Mouse (Mus musculus) retina, postnatal 7 days (tissue): ENCODE data around the gene Rnf220.
A peak's percentile ranks its signal among the peaks of the same experiment; 100 is the strongest.

ENCODE experiments used
- DNase-seq: peaks from one replicate; pipeline ENCODE4 v3.0.0-alpha.2; 2012; ENCODE audit warnings: low read depth, low spot score

Gene Rnf220

DNA sequence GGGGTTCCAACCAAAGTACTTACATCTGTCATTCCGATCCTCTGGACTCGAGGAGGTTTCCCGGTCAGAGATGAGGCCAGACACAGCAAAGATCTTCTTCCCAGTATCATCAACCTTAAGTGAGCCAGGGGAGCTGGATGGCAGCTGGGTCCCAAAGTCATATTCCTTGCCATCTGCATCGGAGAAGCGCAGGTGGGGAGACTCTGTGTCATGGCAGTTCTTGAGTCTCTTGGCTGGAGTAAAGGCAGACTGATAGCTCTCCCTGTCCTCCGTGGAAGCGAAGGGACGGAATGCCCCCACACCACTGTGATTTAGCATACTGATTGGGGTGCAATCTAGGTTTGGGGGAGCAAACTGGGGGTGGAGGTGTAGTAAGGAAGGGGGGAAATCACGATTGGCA, 7.3 kb downstream of the Rnf220 start:
- DNase-seq, result no peak

DNA sequence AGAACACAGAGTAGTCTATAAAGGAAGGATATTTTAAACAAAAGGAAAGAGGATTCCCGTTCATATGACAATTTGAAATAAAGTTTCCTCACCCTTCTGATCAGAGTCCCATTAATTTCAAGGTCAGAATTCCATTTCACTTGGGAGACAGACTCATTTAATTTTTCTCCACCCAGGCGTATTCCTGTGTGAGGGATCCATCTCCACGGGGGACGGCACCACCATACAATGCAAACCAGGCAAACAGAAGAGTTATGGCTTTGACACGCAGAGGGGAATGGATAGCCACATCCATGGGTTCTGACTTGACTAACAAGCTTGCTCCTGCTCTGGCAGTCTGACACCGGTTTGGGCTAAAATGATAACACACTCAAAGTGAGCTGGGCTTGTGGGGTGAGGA, 9.4 kb downstream of the Rnf220 start:
- no peak for DNase-seq

- DNase-seq, result no peak
These were observed 10.7 kb downstream of the Rnf220 start for GRCm38 (mm10) chr4:117486188-117486587.

GRCm38 (mm10) chr4:117485045-117485780, 11.6 kb downstream of the Rnf220 start:
- DNase-seq, result no peak

DNA sequence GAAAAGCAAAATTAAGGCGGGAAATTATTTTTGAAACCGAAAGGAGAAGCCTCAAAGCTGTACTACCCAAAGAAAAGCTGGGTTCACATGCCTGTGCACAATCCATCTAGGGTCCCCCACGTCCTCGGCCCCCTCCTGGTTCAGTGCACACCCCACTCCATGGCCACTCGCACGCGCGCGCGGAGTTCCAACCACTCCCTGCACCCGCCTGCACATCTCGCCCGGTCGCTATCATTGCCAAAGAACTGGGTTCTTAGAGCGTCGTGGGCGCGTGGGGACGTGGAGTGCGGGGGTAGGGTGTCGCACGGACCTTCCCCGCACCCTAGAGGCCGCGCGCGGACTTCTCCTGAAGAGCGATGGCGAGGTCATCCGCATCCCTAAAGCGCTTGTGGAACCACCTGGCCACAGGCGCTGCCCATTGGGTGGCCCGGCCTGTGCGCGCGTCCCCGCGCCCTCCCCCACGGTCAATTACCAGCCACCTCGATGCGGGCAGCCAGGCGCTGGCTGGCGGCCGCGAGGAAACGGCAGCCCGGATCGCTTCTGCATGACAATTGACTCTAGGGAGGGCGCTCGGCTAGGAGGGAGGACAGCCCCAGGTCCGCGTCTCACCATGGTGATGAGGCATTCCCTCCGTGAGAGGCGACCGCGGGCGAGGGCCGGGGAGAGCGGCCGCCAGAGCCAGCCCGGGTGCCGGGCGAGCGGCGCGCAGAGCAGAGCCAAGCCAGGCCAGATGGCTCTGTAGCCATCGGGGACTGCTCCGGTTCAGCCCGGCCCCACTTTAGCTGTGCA, 12.4 kb downstream of the Rnf220 start:
- no peak for DNase-seq

DNA sequence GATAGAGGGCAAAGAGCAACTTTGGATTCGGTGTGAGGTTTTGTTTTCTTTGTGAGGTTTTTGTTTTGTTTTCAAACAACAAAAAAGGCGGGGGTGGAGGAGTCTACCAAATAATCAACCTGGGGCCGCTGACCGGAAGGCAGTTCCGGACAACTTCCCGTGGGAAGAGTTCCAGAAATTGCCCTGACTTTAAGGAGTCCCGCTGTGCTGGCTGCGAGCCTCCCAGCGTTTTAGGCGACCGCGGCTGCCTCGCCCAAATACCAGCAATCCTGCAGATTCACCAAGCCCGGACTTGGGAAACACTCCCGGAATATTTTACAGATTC, 13.0 kb downstream of the Rnf220 start:
- no peak for DNase-seq

DNA sequence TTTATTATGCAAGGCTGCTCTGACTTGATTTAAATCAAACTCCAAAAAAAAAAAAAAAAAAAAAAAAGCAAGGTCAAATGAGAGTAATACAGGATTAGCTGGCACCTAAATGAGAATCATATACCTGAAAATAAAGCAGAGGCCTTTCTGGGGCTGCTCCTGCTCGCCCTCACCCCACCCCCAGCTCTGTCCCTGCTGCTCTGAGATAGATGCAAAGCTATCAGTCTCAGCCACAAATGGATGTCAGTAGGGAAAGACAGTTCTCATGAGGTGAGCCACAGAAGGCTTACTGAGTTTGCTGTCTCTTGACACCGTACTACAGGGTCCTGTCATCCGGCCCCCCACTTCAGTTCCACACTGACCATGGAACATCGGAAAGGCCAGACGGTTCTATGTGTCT, 14.7 kb downstream of the Rnf220 start:
- no peak for DNase-seq

GRCm38 (mm10) chr4:117480611-117481445, 16.0 kb downstream of the Rnf220 start:
- DNase-seq, result no peak

DNA sequence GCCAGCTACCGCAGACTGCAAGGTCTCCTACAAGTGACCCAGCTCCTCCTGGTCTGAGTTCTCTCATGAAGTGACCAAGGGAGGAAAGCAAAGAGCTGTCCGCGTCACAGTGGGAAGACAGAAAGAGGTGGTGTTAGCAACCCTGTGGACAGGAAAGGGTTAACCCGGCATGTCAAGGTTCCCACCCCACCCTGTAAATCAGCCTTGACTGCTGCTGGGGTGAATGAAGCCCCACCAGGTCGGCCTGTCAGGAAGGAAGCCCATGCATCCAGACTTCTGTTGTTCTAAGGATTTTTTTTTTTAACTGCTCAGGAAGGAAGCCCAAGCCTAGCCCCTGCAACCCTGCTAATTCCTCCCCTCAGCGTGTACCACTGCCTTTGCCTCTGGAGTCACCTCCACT, 16.9 kb downstream of the Rnf220 start:
- DNase-seq, result no peak

- DNase-seq, result no peak
These were observed 18.7 kb downstream of the Rnf220 start for GRCm38 (mm10) chr4:117478101-117478673.

GRCm38 (mm10) chr4:117477401-117477800, 19.5 kb downstream of the Rnf220 start:
- DNase-seq, result no peak

DNA sequence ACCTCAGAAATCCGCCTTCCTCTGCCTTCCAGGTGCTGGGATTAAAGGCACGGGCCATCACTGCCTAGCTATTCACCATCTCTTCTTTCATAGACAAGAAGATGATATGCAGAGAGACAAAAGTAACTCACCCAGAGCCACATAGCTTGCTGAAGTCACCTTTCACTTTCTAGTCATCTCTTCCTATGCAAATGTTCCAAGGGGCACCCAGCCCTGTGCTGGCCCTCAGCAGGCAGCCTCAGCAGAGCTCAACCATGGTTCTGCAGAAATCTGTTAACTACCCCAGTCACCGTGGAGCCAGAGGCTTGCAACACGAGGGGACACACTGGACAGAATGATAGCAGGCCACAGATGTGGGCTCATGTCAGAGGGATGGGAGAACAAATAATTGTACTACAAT, 20.1 kb downstream of the Rnf220 start:
- DNase-seq, result no peak

GRCm38 (mm10) chr4:117476355-117476754, 20.5 kb downstream of the Rnf220 start:
- DNase-seq, result no peak

GRCm38 (mm10) chr4:117473985-117474354, 22.9 kb downstream of the Rnf220 start:
- no peak for DNase-seq

DNA sequence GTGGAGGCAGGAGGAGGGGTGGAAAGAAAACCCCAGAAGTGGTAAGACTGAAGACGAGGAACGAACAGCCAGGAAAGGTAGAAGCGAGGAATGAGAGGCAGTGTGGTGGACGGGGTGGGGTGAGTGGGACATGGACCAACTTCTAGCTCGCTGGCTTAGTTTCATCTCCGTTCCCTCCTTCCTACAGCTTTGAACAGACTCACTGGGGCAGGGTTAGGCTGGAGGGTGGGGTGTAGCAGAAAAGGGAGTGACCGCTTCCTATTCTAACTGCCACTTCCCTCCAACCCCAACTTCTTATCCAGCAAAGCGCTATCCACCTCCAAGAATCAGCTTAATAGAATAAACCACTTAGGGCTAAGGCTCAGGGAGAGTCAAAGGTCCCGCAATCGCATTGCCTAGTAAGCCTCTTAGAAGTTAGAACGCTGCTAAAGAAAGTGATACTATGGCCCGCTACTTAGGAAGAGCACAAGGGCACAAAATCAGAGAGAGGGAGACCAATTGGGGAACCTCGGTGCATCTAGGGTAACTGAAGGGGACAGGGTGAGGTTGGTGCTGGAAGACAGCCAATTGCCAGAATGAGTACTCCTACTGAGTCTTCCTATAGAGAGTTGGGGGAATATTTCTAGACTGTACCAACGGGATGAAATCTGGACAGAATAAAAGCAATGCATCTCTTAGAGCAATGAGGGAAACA, 23.4 kb downstream of the Rnf220 start:
- peak; percentile 64 for DNase-seq

DNA sequence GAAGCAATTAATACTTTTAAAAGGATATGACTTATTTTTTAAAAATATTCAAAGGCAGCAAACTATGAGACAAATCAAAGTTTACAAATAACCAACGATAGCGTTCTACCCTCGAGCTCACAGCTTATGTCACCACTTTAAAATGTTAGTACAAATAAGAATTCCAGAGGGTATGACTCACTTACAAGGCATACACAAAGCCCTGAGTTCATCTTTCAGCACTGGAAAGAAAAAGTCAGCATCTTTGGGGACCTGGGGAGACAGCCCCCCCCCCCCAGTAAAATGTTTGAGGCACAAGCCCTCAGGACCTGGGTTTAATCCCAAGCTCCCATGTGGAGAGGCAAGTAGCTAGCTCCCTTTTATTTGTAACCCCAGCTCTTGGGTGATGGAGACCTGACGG, 27.4 kb downstream of the Rnf220 start:
- DNase-seq, result no peak

- no peak for DNase-seq
These were observed 28.9 kb downstream of the Rnf220 start for GRCm38 (mm10) chr4:117467936-117468335.

DNA sequence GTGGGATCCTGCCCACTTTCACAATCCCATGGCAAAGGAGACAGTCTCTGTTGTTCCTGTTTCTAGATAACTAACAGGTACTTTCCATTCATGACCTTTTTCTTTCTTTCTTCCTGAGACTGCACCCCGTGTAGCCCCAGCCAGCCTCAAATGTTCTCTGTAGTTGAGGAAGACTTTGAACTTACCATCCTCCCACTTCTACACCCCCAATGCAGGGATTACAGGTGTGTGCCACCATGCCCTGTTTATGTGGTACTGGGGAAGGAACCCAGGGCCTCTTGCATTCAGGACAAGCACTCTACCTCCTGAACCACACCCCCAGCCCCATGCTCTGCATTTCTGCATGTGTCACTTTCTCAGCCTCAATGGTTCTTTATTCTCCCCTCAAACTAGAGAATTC, 47.7 kb downstream of the Rnf220 start:
- DNase-seq, result no peak

- no peak for DNase-seq
These were observed 48.9 kb downstream of the Rnf220 start for GRCm38 (mm10) chr4:117447926-117448325.

DNA sequence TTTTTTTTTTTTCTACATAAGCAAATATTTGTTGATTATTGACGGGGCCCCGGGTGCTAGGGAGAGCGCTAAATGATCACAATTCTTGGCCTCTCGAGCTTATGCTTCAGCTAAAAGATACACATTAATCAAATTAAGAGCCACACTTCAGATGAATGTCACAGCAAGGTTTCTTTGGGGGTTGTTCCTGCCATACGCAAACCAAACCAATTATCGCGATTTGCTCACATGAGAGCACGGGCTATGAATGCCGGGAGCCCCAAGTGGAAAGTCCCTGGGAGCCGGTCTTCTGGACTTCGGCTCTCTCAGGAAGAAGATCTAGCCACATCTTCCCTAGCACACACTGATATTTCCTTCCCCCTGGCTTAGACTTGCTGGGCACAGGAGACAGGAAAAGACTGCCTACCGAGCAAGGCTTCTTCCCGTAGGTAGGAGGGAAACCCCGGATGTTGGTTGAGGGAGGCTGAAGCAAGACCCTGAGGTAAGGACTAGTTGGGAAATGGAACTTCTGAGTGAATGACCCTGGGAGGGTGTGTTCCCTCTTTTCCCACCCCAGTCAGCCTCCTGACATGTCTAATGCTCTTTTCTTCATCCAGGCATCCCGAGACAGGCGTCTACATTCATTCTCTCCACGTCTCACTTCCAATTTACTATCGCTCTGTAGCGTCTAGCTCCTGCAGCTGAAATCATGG, 51.2 kb downstream of the Rnf220 start:
- no peak for DNase-seq

DNA sequence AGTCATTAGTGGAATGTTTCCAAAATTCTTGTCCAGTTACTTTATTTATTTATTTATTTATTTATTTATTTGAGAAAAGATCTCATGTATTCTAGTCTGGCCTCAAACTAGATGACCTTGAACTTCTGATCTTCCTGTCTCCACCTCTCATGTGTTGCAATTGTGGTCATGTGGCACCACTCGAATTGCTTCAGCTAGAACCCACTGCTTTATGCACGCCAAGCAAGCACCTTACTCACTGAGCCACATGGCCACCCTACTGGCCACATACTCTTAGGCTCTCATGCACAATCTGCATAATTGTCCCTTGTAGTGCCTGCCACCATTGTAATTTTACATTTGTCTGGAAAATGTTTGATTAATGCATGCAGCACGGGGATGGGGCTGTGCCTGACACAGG, 57.9 kb downstream of the Rnf220 start:
- no peak for DNase-seq
